Mouse (Mus musculus): ENCODE data around the gene Col23a1. TPM values are rescaled to one million over a fixed set of nuclear protein-coding genes. Genes with fewer than 3 reads are reported as not detected.

Col23a1 gene
- total RNA-seq, 2 experiments from 2014 or later: 0.60 to 1.2 TPM

Other genes with a start within 250 kb of the Col23a1 start
- not detected in 2 replicates for gene Olfr1375, start 241.8 kb upstream of the Col23a1 start, total RNA-seq (2015)
- not detected in 2 replicates for gene Olfr1375, start 241.8 kb upstream of the Col23a1 start, total RNA-seq (2017)
- gene Zfp354a, start 230.7 kb upstream of the Col23a1 start, total RNA-seq (2015): not detected in 2 replicates
- gene Zfp354a, start 230.7 kb upstream of the Col23a1 start, total RNA-seq (2017): 0.22 TPM in 1 of 2 replicates, not detected in the other
- gene Gm12569, start 69.4 kb upstream of the Col23a1 start, total RNA-seq (2015): not detected in 2 replicates
- not detected in 2 replicates for gene Gm12569, start 69.4 kb upstream of the Col23a1 start, total RNA-seq (2017)
- 152 and 158 TPM in 2 replicates for gene Clk4, start 28.2 kb upstream of the Col23a1 start, total RNA-seq (2015)
- gene Clk4, start 28.2 kb upstream of the Col23a1 start, total RNA-seq (2017): 162 and 164 TPM in 2 replicates
- not detected in 2 replicates for gene BC049762, start 26.9 kb upstream of the Col23a1 start, total RNA-seq (2015)
- not detected in 2 replicates for gene BC049762, start 26.9 kb upstream of the Col23a1 start, total RNA-seq (2017)